Mouse (Mus musculus) erythroblast, embryonic 14.5 days (primary cell): ENCODE data around the gene Efhd2.

Source experiments
- GATA1 ChIP-seq: IDR thresholded peaks from 2 replicates; pipeline ENCODE4 v1.6.1; 2012; ENCODE audit warnings: low read length, inconsistent platforms, mixed read lengths
- TAL1 ChIP-seq: IDR thresholded peaks from 3 replicates; pipeline ENCODE4 v1.6.1; 2012; ENCODE audit warnings: low read length, inconsistent platforms, mixed read lengths

GRCm38 (mm10) chr4:141879875-141880274 is 5.2 kb upstream of the Efhd2 start:
- TF ChIP-seq GATA1 = no peak
- TF ChIP-seq TAL1 = no peak
